Mouse (Mus musculus) megakaryocyte, embryonic 14.5 days (primary cell): Measurements from ENCODE around the gene Dgkg.

Experiments
- FLI1 ChIP-seq: IDR thresholded peaks from 2 replicates; pipeline ENCODE4 v1.6.1; 2012; ENCODE audit warnings: low read length, inconsistent platforms, mixed read lengths
- GATA1 ChIP-seq: IDR thresholded peaks from 3 replicates; pipeline ENCODE4 v1.6.1; 2012; ENCODE audit warnings: mixed read lengths, low read length, inconsistent platforms, borderline replicate concordance

DNA sequence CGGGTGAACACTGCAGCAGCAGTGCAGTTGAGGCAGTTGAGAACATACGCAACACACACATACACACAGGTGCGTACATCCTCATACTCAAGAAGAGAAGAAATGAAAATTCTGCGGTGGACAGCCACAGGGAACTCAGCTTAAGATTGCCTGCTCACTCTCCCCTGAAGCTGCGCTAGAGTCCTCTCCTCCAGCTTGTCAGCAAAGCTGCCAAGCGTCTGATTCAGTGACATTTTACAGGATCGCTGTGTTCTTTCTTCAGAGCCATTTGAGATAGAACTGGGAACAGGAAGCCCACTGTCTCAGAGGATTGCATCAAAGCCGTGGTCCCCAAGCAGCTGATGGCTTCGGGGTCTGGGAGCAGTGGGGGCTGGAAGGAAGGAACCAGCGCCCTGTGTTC is 17.6 kb upstream of the Dgkg start:
- no peak for TF ChIP-seq GATA1
- TF ChIP-seq FLI1, result no peak
